Mouse (Mus musculus) heart, adult 2 months (tissue): Measurements from ENCODE around the gene Oxtr.

Experiments used
- CTCF ChIP-seq: fragments of 200-600 bp; IDR thresholded peaks from 2 replicates; pipeline ENCODE4 v1.8.1; 2022; ENCODE audit warnings: antibody characterized with exemption, mild to moderate bottlenecking, moderate library complexity
- EP300 ChIP-seq: fragments of 200-500 bp; IDR thresholded peaks from 2 replicates; pipeline ENCODE4 v1.6.1; 2011; ENCODE audit warnings: low read depth, low read length, control low read depth; ENCODE audit not compliant: insufficient read depth
- POLR2A ChIP-seq: fragments of 200-500 bp; IDR thresholded peaks from 2 replicates; pipeline ENCODE4 v1.6.1; 2011; ENCODE audit warnings: mild to moderate bottlenecking, low read depth, low read length, control low read depth; ENCODE audit not compliant: insufficient read depth

DNA sequence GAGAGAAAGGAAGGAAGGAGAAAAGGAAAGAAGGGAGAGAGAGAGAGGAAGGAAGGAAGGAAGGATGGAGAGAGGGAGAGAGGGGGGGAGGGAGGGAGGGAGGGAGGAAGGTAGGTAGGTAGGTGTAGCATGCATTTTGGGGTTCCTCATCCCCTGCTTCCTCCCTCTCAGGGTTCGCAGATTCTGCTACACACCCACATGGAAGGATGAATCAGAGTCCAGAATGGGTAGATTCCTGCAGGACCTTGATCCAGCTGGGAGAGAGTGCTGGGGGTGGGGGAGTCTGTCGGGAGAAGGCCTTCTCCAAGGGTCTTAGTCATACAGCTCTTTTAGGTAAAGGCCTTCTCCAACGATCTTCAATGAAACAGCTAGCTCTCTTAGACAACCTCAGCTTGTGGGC, 27.8 kb upstream of the Oxtr start:
- TF ChIP-seq CTCF: no peak
- no peak for TF ChIP-seq POLR2A
- TF ChIP-seq EP300: no peak
